Mouse (Mus musculus) erythroid progenitor cell, adult 5-6 weeks (primary cell): Measurements from ENCODE around the gene Cyb5d1. TPM values are rescaled to one million over a fixed set of nuclear protein-coding genes. Genes with fewer than 3 reads are reported as not detected.
A peak's percentile ranks its signal among the peaks of the same experiment; 100 is the strongest.

Experiments
- ATAC-seq: replicated peaks from 2 replicates; pipeline ENCODE4 v1.8.0; 2016; ENCODE audit warnings: moderate number of reproducible peaks, mild to moderate bottlenecking, moderate TSS enrichment, inconsistent platforms; ENCODE audit not compliant: poor library complexity, low FRiP score, severe bottlenecking
- total RNA-seq, 2 experiments: library from RNA; stranded (forward) in 1 of 2; stranded (reverse) in 1 of 2; fragments of 150-400 nt in 1 of 2; fragments of 186-747, 209-891 nt in 1 of 2; gene quantifications; 2 replicates each; pipeline versions ENCODE4 v1.2.3 to v1.2.4; 2015 to 2017; ENCODE audit warnings: low replicate concordance in 2 of 2

Gene Cyb5d1
- total RNA-seq (2015; ENCODE audit: low replicate concordance) (8.3 and 11.7 TPM in 2 replicates), total RNA-seq (2017; ENCODE audit: low replicate concordance) (25.7 and 32.5 TPM in 2 replicates)

DNA sequence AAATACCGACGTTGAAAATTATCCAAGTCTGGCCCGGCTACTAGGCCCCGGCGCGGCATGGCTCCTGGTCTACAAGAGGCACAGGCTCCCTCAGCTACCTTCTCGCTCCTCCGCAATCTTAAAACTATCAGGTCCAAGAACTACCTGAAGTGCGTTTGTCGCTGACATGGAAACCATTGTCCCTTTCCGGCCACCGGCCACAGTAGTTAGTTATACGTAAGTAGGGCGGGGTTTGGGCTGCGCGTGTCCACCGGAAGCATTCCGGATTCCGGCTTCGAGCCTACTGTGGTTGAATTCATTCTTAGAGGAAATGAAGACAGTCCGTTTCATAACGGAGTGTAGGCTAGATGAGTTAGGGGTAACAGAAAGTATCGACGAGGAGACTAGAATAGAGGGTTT is at the start of gene Cyb5d1, which contains the start of gene Naa38:
TSS of gene Cyb5d1 (minus strand) at position 397 of the 399 bp plus-strand sequence.
TSS of gene Naa38 (plus strand) at position 253 of the 399 bp plus-strand sequence.
- peak; percentile 81 for ATAC-seq

DNA sequence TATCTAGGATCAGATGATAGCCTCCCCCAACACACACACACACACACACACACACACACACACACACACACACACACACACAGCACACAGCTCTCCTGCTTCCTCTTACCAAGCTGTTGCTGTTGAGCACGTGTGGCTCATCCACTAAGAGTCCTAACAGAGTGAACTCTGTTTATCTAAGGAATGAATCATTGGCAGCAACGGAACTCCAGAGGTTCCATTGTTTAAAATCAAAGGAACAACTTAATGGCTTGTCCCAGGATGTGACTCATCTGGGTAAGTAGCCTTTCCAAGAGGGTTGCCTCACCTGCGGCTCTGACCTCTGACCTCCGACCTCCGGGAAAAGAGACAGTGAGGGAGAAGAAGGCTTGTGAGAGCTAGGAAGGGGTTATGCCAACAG is 47.9 kb upstream of the Cyb5d1 start:
- ATAC-seq: no peak

DNA sequence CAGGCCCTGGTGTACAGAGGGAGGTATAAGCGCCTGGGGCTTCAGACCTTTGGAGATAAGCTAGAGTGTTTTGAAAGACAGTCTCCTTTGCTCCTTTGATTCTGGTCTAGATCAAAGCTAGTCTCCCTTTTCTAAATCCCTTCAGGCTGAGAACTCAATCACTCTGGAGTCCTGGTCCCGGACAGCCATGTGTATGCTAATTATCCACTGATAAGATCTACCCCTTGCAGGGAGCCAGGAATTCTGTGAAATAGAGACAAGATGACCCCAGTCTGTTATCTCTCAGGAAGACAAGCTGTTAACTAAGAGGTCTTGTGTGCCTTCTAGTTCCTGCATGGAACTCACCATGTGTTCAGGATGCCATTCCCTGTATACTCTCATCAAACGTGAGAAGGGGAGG is 41.9 kb upstream of the Cyb5d1 start:
- ATAC-seq: no peak

DNA sequence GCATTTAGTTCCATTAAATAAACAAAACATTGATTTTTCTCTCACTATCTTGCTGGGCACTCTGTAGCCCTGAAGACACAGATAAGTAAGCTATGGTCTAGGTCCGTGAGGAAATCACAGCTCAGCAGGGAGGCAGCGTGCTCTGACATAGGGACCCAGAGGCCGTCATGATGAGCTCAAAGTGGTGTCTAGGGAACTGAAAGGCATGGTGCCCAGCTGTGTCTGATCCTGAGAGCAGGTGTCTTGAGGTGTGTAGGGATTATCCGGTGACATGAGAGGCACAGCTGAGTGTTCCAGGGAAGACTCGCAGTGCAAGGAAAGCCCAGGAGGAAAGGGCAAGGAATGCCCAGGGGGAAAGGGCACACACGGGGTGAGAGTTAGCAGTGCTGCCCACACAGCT is 37.8 kb upstream of the Cyb5d1 start:
- no peak for ATAC-seq

DNA sequence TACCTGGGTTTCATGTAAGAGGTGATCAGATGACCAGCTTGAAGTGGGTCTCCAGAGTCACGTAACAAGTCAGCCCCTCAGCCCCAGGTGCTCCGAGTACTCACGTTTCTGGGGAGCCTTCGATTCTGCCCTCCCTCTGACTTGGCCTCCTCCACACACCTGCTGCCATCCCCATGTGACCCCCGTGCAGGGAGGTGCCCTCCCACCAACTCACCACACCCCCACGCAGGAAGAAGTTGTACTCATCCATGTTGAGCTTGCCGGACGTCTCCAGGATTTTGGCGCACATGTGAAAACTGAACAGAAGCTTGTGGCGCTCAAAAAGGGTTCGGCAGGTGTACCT is 37.2 kb upstream of the Cyb5d1 start:
- no peak for ATAC-seq

DNA sequence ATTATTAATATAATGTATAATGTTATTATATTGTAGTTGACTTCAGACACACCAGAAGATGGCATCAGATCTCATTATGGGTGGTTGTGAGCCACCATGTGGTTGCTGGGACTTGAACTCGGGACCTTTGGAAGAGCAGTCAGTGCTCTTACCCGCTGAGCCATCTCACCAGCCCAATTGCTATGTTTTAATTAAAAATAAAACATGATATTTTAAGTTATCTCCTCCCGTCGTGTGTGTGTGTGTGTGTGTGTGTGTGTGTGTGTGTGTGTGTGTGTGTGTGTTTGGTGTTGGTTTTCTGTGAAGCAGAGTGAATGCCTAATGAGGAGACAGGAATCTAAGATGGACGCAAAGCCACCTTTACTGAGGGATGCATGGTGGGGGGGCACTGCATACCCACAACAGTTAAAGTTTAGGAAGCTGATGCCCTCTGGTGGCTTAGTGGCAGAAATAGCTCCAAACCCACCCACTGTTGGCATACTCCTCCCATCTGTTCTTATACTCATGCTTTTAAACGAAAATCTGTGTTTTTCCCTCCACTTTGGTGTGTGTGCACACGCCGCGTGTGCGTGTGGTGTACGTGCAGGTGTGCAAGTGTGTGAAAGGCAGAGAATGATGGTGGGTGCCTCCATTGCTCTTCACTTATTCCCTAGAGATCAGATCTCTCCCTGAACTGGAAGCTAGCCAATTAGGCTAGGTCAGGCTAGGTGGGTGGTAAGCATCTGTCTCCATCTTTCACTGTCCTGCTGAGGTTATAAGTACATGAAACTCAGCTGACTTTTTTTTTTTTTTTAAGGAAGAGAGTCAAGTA is 36.6 kb upstream of the Cyb5d1 start:
- ATAC-seq: no peak

DNA sequence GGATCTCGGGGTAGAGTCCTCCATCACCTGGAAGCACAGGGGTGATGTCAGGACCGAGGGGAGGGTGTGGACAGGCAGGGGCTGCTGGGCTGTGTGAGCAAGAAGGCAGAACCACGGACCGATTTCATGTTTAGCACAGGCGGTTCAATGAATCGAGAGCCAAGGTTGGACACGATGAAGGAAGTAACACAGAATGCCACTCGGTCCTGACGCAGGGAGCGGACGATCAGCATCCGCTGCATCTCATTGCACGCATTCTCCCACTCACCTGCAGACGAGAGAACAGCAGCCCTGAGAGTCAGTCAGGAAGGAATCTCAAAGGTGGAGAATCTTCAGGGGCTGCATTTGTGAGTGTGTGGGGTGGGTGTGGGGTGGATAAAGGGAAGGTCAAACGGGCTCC is 35.2 kb upstream of the Cyb5d1 start:
- no peak for ATAC-seq

DNA sequence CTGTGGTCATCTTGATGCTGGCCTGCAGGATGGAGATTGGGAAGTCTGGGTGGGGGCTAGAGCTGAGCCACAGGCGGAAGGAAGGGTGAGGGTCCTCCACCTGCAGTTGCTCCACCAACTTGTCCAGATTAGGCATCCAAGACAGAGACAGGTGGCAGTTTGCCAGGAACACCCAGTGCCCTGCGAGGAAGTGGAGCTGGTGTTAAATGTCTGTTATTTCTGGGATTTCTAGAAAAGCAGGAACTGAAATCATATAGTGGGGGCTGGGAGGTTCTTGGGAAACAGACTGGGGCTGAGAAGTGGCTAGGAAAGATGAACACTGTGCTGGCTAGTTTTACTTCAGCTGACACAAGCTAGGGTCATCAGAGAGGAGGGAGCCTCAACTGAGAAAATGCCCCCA is 33.9 kb upstream of the Cyb5d1 start:
- ATAC-seq: no peak

DNA sequence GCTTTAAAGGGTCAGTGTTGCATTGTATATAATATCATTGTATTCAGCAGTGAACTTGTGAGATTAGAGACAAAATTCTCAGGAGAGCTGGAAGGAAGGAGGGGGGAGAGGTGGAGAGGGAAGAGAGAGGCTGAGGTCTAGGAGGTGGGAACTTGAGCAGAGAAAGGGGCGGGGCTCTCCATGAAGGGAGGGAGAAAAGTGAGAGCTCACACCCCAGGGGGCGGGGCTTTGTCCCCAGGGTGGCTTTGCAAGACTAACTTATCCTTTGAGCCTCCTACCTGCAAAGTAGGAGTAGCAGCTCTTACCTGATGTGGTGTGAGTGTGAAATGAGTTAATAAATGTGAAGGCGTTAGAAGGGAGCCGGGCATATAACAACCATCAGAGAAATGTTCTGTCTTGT is 33.3 kb upstream of the Cyb5d1 start:
- 0 out of 2 replicates have a peak, but pooled peaks have one; percentile 50 for ATAC-seq

DNA sequence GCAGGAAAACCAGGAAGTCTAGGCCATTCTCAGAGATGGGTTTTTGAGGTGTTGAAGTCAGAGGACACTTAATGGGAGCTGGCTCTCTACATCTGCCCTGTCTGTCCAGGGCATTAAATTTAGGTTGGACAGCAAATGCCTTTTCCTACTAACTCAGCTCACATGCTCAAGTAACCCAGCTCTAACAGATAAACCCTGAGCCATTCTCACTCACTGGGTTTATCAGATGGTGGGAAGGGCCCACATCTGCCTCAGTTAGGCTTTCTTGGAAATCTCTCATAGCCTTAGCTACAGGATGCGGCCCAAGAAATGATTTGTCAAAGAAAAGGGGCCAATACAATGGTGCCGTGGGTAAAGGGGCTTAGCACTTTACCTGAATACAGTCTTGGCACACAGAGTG is 30.8 kb upstream of the Cyb5d1 start:
- ATAC-seq: no peak

DNA sequence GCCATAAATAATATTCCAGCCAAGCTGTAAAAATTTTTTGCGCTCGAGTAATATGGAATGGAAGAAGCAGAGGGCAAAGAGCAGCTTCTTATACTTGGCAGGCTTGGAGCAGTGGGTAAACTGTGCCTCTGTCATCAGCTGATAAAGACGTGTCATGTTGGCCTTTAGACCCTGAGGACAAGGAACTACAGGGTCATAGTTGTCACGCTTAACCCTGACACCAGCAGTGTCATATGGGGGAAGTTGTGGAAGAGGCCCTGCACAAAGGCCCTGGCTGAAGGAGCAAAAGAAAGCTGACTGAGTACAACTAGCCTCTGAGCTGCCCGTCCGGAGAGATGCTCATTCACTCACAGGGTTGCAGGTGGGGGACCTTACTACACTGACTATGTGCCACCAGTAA is 28.5 kb upstream of the Cyb5d1 start:
- ATAC-seq: no peak

DNA sequence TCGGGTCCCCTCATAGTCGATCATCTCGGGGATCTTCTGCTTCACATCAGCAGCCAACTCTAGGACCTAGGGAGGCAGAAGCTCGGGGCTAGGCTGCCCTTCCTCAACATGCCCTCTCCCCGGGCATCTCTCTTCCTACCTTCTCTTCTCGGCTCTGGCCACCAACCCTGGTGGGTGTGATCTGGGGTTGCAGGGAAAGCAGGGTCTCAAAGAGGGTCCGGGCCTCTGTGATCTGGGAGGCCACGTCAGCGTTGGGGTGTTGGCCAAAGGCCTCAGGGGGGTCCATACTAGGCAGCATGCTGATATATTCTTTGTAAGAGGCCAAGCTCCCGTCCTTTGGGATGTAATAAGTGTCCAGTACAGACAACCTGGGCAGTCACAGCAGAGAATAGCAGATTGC is 27.4 kb upstream of the Cyb5d1 start:
- ATAC-seq: no peak

DNA sequence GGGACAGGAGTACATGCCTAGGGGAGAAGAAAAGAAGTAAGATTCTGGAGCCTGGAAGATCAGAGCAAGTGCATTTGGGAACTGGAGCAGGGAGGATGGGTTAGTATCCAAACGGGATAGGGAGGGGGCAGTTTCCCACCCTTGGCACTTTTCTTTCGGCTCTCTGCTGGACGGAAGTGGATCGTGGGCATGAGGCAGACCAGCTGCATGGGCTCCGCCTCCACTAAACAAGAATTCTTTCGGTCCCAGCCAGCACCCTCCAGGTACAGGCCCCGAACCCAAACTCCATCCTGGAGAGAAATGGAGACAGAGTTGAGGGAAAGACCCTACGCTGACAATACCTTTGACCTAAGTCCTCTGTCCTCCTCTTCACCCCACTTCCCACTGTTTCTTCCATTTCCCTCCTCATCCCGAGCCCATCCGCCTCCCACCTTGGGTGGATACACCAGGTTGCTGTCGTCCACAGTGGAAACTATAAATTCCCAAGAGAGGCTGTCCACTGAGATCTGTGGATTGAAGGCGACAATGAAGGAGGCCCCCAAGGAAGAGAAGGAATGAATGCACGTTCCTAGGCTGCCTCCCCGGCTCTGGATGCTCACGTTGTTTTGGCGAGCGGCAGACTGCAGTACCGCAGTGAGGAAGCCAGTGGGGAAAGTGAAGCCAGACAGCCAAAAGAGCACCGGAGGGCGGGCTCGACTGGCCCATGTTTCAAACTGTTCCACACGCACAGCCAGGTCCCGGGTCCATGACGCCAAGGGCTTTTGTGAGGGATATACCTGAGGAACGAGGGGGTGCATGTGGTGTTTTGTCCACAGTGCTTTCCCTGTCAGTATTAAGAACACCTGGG is 25.9 kb upstream of the Cyb5d1 start:
- no peak for ATAC-seq

DNA sequence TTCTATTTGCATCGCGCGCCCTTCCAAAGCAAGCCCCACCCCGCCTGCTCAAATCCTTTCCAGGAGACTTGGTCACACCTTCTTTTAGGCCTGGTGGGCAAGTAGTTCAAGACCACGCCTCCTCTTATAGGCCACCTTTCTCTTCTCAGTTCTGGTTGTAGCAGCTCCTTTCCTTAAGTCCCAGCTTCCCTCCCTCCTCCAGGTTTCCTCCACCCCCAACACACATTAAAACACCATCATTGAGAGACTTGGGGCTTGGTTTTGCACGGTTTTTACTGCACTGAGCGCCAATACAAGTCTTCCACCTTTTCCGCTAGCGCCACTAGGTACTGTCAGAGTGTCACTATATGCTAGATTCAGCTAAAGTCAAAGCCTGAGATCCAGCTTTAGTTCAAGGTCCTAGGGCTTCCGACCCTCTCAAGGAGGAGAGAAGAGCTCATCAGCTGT is 25.1 kb upstream of the Cyb5d1 start:
- ATAC-seq: no peak

DNA sequence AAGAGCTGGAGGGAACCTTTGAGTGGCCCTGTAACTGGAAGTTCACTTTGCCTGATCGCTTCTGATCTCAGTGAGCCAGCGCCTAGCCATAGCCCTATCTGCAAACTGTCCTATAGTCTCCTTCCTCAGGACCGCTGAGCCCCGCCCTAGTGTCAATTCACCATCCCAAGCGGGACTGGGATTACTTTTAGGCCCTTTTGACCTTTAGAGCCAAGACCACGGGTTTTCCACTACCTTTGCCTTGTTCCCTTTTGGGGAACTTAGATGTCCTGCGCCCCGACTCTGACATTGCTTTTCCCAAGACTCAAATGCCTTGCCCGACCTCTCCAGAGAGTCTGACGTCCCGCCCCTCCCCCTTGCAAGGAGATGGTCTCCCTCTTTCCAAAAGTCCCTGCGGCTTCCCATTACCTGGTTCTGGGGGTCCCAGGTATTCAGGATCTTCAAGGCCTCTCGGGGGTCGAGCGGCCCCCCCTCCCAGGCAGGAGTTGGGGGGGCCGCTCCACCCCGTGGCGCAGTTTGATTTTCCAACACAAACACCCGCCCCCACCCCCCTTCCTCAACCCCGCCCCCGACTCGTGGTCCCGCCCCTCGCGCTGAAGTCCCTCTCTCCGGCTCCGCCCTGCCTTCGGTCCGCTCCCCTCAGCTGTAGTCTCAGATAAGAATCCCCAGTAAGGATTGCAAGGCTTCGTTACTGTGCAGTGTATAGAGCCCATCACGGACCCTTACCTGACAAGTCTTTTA is 24.6 kb upstream of the Cyb5d1 start:
- peak; percentile 48; the same call in 1 of the 2 replicates for ATAC-seq

DNA sequence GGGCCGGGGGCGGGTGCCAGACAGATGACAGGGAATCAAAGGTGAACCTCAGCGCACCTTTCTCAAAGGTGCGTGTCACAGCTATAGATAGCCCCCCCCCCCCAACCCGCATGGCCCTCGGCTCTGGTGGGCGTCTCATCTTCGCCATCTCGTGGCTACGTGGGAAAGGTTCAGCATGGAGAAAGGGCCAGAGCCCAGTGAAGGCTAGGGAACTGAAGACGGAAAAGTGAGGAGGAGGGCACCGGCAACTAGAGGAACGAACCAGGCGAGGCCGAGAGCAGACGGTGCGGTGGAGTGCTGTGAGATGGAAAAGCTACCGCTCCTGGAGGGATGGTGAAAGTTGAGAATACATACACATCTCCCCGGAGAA is 24.0 kb upstream of the Cyb5d1 start:
- ATAC-seq: peak; percentile 3; the same call in 1 of the 2 replicates

DNA sequence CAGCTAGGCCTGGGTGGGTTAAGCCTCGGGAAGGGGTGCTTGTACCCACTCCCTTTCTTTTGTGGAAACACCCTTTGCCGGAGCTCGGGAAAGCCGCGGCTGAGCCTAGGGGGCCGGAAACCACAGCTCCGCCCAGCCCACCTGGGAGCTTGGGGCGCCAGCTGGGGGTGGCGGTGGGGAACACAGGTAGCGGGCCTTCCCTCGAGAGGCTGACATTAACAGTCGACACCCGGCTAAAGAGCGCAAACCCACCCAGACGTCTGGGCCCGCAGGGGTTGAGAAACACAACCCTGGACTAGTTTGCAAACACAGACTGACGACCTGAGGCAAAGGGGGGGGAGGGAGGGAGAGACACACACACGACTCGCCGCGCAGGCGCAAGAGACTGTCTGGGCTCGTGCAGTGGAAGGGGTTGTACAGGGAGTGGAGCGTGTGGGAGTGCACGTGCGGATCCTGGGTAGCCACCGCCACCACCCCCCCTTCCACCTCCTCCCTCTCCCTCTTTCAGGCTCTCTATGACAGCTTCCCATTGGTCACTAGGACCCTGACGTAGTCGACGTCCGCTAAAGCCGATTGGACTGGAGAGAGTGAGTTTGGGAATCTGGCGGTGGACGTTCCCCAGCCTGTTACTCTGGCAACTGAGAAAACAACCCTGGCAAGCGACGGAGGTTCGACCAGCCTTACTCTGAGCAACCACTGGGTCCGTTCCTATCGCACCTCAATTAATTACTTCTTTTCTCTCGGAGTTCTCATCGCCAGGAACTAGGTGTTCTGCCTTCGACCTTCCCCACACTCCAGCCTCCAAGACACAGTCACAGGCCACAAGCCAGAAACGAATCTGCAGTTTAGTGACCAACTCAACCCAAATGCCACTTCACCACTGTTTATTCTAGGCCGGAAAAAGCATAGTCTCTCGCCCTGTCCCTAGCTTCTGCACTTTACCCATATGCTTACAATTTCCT is 23.3 kb upstream of the Cyb5d1 start:
- ATAC-seq: peak; percentile 66

DNA sequence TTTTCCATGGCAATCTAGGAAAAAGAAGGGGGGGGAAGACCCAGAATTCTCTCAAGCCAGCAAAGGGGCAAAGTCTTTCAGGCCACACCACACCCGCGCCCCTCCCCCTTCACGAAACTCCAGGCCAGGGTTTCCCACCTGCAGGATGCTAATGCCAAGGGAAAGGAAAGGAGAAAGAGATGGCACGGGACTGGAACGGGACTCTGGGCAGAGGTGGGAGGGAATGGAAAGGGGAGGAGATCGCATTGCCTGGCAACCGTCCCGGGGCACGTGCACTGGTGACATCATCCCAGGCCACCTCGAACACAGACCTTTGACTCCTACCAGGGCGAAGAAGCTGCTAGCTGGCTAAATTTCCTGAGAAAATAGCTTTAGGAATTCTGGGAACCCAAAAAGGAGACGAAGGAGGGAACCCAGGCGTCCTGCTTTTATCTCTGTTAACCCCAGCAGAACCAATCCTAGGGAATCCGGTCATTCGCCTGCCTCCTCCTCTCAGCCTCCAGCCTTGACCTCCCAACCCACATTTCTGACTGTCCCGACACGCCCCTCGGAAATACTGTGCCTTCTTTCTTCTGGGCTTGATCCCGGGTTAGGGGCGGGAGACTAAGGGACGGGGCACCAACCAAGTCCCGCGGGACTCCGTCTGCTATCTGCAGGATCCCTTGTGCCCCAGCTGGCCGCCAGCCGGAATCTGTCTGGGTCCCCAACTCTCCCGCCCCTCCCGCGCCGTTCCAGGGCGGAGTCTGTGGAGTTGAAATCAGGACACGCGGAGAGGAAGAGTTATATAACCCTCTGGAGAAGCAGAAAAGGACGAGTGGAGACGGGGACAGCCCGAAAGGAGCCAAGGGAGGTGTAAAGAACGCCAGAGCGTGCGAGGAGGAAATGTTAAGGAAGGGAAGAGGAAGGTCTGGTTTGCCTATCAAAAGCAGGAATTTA is 22.3 kb upstream of the Cyb5d1 start:
- ATAC-seq: peak; percentile 59
